Mouse (Mus musculus) kidney, adult 8-10 months (tissue): ENCODE measurements around the gene Ero1lb.
"Not testable (repeated sequence)": the region's sequence is repeated elsewhere in the genome, so short reads cannot be mapped to it uniquely, and the experiment has no call there.

Source experiments
- DNase-seq, 2 experiments: peaks; one replicate each; pipeline ENCODE4 v3.0.0; 2022

The Ero1lb gene

DNA sequence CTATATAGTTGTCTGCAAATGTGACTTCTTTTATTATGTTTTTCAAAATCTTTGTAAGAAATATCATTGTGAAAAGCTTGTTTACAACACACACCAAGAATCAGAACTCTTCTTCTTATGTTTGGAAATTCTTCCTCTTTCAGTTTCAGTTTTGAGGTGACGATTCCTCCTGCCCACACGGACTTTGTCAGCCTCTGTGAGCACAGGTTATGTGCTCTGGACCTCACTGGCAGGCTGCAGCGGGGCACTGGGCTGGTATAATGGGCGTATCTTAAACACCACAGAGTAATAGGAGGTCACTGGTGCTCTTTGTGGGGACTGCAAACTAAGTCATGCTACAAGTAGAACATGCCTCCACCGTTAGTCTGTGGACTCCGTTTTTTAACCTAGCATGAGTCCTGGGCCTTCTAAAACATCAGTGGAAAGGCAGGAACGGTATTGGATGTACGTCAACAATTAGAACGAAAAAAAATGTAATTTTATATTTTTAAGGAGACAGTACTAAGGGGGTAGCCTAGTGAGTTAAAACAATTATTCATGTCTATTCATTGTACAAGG lies 9.4 kb downstream of the Ero1lb start:
- no peak for DNase-seq

DNA sequence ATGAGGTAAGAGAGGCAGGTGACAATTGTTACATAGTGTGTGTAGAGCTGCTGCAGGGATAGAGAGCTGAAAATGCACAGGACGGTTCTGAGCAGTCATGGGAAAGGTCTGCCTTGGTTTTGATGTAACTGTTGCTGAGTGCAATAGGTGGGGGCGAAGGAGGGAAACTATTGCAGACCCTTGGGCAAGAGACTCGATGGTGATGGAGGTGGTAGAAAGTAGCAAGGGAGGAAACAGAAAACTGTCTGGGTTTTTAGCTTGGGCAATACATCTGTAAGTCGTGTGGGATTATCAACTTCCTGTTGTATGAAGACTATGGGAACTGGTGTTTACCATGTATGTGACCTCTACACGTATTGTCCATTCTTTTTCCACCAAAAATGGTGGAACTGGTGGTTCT lies 12.5 kb downstream of the Ero1lb start:
- DNase-seq, result no peak

DNA sequence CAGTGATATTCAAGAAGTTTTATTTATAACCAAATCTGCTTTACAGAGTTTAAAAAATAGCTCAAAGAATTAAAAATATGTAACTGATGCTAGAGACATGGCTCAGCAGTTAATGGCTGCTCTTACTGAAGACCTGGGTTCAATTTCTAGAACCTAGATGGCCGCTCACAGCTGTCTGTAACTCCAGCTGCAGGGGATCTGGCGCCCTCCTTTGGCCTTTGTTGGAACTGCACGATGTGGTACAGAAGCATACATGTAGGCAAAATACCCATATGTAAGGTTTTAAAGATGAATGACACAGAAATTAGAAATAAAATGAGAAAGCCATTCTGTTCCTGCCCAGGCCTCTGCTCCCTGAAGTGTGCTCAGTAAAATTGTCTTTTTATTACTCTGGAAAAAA lies 23.3 kb downstream of the Ero1lb start:
- DNase-seq, result peak; percentile 23 to 79

DNA sequence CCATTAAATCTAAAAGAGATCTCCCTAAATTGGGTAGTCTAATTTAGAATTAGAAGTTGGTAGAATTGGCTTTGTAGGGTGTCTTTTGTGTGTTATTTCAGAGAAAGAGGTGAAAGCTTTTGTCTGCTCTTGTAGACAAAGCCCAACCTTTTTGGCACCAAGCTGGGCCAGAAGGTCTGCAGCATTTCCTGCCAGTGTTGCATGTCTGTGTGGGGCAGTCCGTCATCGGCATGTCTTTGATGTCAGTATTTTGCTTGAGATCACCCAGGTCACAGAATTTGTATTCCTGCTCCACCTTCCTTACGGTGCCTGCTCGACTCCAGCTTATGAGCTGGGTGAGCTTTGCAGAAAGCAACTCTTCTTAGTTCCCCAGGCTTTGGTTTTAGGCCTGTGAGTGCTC lies 31.4 kb downstream of the Ero1lb start:
- DNase-seq, result not testable (repeated sequence)

DNA sequence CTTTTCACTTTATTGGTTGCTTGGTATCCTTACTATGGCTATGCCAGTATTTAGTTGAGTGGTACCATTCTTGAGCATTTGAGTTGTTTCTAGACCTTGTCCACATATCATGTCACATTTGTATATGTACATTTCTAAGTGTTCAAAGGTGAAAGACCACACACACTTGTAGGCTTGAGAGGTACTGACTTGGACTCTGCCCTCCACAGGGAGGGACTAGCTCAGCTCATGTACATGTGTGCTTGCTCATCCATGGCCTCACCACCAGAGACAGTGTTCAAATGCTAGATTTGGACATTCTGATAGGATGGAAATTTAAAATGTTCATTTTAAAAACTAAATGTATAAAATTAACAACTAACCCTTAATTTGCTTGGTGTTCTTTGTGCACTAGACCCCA lies 44.5 kb downstream of the Ero1lb start:
- DNase-seq, result not testable (repeated sequence)

DNA sequence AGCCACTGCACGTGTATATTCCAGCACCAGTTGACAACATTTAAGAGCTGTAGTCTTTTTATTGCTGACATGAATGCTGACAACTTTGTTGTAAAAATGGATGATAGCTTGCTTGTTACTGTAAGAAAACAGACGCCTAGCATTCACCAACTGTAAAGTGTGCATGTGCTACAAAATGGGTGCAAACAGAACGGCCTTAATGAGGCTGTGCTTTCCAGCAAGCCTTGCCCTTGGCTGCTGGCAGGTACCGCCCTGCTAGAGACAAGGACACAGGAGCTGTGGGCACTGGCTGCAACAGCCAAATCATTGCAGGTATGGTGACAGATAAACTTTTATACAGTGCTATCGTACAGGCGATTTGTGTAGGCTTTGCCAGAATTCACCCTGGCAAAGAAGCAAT lies 48.4 kb downstream of the Ero1lb start:
- DNase-seq, result not testable (repeated sequence)

DNA sequence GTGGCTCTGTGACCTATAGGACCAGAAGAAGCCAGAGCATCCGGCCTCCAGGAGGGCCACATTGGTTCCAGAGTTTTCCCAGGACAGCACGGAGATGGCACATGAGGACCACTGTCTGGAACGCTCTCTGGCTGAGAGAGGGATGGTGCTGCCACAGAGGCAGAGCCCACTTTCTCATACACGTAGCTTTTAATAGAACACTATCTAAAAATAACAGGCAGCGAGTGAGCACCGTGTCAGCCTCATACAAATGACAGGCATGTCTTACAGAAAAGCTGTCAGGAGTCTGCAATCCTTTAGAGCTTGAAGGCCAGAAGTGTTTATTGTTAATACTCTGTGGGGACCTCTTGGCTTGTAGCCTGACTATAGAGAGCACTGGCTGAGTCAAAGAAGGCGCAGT lies 48.9 kb downstream of the Ero1lb start:
- not testable (repeated sequence) for DNase-seq

DNA sequence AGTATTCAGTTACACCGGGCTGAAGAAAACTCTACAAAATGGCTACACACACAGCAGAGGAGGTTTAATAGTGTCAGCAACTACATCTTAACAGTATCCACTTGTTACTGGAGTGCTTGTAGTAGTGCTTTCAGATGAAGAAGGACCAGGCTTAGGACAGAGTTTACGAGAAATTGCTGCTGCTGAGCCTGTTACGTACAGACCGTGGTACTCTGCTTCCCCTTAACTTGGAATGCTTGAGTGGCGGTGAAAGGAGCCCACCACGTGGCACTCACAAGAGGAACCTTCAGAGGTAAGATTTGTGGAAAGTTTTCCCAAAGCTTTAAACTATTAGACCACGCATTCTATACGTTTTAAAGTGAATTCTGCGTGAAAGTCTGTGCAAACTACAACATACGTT lies 49.3 kb downstream of the Ero1lb start:
- DNase-seq, result not testable (repeated sequence)

DNA sequence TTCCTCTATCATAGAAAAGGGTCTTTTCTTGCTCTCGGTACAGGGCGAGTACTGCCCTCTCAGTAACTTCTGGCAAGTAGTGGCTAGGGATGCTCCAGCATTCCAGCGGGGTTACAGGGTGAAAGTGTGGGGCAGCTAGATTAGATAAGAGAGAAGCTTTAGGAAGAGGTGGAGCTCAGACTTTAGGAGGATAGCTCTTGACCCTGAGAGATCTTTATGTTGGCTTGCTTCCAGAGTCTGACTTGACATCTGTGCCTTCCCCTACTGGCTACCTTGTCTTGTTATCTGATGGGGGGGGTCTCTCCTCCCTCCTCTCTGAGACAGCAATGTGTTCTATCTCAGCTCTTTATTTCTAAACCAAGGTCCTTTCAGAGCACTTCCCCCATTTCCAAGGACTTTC lies 50.8 kb downstream of the Ero1lb start:
- not testable (repeated sequence) for DNase-seq

DNA sequence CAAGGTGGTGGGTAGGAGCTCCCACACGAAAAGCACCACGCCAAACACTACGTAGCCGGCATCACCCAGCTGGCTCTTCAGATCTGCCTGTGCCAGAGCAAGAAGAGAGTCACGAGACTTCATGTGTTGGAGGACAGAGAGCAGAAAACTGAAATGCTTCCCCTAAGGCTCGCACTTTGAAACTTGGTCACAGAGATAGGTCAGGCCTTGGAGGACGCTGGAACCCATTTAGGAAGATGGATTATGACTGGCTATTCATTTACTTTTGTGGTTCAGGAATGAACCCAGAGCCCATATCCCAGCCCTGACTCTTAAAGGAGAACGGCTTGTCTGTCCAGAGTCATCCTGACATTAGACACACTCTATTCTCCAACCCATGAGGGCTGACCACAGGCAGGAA lies 54.1 kb downstream of the Ero1lb start:
- DNase-seq, result peak; percentile 45 to 65

DNA sequence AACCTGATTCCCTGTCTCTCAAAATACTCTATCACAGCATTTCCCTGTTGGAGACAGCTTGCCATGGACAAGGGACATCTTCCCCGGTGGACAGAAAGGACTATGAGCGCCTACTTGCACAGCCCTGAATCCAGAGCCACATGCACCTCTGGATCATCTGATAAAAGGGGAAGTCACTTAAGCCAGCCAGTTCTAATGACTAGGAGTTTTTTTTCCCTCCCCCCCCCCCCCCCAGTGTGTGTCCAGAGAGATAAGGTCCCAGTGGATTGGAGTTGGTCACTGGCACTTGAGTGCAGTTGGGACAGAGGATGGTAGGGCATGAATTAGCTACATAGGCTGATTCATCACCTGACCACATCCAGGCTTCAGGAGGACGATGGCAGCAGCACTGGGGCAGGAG lies 60.4 kb downstream of the Ero1lb start:
- not testable (repeated sequence) for DNase-seq

DNA sequence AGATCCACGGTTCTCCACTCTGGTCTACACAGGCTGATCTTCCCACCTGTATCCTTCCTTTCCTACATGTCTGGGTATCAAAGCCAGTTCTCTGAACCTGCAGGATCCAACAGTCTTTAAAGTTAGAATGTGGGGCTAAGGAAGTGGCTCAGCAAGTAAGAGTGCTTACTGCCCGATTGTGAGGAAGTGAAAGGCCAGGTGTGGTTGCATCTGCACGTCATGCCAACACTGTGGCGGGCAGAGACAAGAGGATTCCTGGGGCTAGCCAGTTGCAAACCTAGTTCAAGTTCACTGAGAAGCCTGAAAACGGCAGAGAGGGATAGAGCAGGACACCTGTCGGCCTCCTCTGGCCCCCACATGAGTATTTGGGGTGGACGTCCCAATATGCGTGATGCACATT lies 62.1 kb downstream of the Ero1lb start:
- DNase-seq, result not testable (repeated sequence)

DNA sequence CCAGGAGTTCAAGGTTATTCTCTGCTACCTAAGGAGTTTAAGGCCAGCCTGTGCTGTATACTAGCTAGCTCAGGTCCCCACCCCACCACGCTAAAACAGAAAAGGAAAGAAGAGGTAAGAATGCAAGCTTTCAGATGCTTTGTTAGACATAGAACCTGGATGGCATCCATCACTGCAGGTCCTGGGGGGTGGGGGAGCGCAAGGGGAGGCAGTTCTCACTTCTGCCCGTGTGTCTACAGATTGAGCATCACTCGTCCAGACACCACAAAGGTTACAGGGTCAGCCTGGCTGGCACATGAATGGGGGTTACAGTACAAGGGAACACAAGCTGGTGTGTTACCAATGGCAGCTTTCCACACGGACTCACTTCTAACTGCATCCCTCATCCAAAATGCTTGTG lies 62.5 kb downstream of the Ero1lb start:
- DNase-seq, result not testable (repeated sequence)

DNA sequence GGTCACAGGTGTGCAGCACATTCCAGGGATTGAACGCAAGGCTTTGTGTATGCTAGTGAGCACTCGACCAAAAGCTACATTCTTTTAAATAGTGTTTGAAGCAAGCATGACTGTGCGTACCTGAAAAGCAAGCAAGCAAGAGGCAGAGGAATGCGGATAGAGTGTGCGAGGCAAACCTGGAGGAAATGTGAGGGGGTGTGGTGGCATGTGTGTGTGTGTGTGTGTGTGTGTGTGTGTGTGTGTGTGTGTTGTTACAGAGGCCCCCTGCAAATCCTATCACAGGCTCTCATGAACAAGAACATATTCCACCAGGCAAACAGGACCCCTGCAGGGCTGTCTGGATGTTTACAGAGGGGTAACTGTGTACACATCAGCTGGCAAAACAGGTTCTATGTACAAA lies 64.6 kb downstream of the Ero1lb start:
- DNase-seq, result not testable (repeated sequence)

DNA sequence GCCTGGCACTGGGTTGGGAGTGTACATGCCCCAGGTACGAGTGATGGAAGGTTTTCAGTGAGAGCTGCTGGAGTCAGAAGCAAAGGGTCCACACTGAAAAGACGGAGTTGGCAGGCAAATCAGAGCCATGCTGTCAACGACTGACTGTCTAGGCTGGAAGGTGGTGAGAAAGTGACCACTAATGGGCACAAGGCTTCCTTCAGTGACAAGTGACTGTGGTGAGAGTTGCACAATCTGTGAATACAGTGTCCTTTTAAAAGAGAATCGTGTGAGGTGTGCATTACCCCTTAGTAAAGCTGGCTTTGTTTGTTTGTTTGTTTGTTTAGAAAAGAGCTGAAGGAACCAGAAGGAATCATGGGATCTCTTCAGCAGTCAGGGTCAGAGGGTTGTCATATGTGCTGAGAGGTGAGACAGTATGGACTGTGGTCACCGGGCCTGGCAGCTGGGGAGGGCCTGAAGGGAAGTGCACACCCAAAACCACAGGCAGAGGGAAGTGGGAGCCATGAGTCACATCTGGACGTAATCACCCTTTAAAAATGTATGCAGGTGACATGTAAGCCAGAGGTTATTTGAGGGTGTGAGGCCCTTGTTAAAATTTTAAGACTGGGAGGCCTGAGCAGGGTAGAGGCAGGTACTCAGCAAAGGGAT lies 69.4 kb downstream of the Ero1lb start:
- DNase-seq, result not testable (repeated sequence)

DNA sequence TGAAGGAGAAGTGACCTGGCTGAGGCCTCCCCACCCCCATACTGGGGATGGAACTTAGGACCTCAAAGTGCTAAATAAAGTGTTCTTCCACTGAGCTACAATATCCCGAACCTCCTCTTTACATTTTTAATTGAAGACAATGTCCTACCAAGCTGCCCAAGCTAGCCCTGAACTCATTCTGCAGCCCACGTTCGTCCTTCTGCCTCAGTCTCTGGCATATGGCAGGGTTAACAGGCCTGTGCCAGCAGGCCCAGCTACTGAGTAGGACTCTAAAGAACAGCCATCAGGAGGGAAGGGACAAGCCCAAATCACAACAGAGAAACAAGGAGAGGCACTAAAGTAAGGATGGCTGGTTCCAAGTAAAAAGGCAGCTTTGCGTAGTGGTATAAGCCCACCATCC lies 77.1 kb downstream of the Ero1lb start:
- not testable (repeated sequence) for DNase-seq

DNA sequence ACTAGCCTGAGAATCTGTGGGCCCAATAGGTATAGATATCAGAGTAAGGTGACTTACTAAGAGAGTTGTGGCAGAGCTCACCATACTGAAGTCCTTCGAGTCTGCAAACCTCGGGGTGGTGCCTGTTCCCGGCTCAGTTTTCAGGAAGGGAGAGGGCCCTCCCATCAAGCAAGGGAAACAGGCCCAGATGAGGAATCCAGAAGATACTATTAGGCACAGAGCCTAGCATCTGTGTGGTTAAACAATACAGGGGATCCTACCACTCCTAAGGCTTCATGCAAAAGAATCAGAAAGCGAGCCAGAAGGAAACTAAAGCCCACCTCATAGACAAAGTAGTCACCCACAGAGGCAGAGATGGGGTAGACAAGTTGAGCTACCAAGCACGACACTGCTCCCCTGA lies 81.0 kb downstream of the Ero1lb start:
- not testable (repeated sequence) for DNase-seq

DNA sequence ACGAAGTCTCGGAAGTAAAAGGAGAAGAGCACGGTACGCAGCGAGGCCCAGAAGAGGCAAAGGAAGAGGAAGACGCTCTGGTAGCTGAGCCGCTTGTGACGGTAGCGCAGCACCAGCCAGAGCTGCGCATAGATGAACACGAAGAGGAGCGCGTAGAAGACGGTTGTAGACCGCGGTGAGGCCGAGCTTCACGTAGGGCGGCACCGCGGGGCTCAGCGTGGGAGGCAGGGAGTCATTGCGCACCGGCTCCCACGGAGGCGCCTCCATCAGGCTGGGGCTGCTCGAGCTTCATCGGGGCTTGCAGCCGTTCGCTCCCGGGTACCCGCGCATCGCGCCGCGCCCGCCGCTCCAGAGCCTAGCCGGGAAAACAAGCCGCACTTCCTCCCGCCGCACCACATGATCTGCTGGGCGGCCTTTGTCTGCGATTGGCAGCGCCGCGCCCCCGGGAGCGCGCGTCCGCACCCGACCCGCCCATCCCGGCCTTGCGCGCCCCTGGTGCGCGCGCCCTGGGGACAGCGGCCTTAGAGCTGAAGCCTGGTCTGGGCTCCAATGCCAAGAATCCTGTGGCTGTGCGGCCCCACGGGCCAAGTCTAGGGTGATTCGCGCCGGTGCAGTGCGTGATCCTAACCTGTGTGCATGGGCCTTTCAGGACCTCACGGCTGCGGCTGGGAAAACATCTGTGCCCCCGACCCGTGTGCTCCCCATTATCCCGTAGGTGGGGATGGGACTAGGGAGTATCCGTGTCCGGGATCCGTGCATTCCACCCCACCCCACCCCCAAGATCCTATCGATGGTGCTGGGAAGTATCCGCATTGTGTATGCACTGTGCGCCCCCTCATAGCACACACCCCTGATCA lies 84.6 kb downstream of the Ero1lb start:
- DNase-seq, result peak; percentile 66 to 74

DNA sequence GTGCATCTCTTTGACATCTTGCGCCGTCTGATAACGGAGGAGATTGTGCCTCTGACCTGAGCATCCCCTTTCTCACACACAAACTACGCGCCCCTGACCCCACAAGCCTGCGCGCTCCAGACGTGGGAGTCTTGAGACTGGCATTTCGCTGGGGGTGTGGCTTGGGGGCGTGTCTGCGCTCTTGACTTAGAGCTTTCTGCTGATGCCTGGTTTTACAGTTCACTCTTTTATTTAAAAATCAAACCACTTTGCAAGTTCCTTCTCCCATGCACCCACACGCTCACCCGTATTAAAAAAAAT lies 85.2 kb downstream of the Ero1lb start:
- DNase-seq, result peak; percentile 82 to 90
